Mouse (Mus musculus): Measurements from ENCODE around the gene Sf3a2.
A peak's percentile ranks its signal among the peaks of the same experiment; 100 is the strongest.

DNA sequence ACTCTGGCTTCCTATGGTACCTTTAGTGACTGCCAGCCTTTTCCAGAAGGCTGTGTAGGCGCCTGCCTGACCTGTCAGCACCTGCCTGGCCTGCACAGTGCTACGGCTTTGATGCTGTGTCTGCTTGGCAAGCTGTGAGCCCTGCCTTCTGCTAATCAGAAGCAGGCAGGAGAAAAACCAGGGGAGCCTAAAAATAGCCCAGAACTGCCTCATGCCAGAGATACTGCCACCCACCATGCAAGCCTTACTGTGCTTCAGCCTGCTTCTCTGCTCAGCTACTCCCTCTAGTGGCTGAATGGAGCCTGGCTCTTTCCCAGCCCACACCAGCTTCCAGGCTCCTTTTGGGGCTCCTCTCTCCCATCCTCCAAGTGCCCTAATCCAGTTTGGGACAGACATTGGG lies 23.4 kb upstream of the Sf3a2 start:
- TF ChIP-seq POLR2A (IDR thresholded peaks at IDR 0.05; ENCODE audit: low read depth, low read length) (no peak), CTCF (IDR thresholded peaks at IDR 0.05; ENCODE audit: extremely low read depth, insufficient read length, insufficient replicate concordance, low read depth, low read length) (peak; percentile 96; the same call in 1 of the 2 replicates)
